Mouse (Mus musculus) macrophage (primary cell): ENCODE results near the gene Hoxa2. TPM values are rescaled to one million over a fixed set of nuclear protein-coding genes. Genes with fewer than 3 reads are reported as not detected.

Experiments used
- H3K27ac ChIP-seq: fragments of 350-480 bp; formaldehyde crosslinking; 2 replicates; pipeline ENCODE4 v1.9.0; 2021
- H3K36me3 ChIP-seq: fragments of 350-480 bp; formaldehyde crosslinking; 2 replicates; pipeline ENCODE4 v1.9.0; 2021; ENCODE audit errors: inconsistent target
- H3K4me3 ChIP-seq: fragments of 350-480 bp; formaldehyde crosslinking; 2 replicates; pipeline ENCODE4 v1.9.0; 2021; ENCODE audit errors: inconsistent target
- H3K79me2 ChIP-seq: fragments of 350-480 bp; formaldehyde crosslinking; 2 replicates; pipeline ENCODE4 v1.9.0; 2021; ENCODE audit errors: inconsistent target
- WGBS: methylation state at CpG from one replicate; pipeline ENCODE4 v1.1.7; 2026; ENCODE audit warnings: inconsistent platforms; ENCODE audit not compliant: missing documents; 5-methylcytosine and 5-hydroxymethylcytosine counted together
- polyA plus RNA-seq: library from polyadenylated mRNA; stranded (reverse); fragments of 250-400 nt; gene quantifications from 3 replicates; pipeline ENCODE4 v1.2.4, GENCODE M21; 2018; ENCODE audit warnings: inconsistent platforms

The Hoxa2 gene
- polyA plus RNA-seq, 1 experiment from 2014 or later, result not detected

GRCm38 (mm10) chr6:52168191-52169055 is 3.8 kb upstream of the Hoxa2 start:
- no peak overlapping the region for H3K4me3 ChIP-seq
- 92% methylated on average over 40 of the region's 42 CpGs for WGBS
- no peaks in the 10 kb centered on the region for H3K36me3 ChIP-seq
- H3K27ac ChIP-seq, result no peak overlapping the region
- H3K79me2 ChIP-seq, result no peaks in the 10 kb centered on the region

GRCm38 (mm10) chr6:52167736-52168161 is 3.1 kb upstream of the Hoxa2 start:
- WGBS, result 95% methylated on average over 14 of the region's 14 CpGs
- H3K36me3 ChIP-seq, result no peaks in the 10 kb centered on the region

GRCm38 (mm10) chr6:52167176-52167575 is 2.5 kb upstream of the Hoxa2 start:
- no peaks in the 10 kb centered on the region for H3K36me3 ChIP-seq
- 100% methylated on average over 1 of the region's 1 CpGs for WGBS
- no peak overlapping the region for H3K27ac ChIP-seq
- H3K4me3 ChIP-seq, result no peak overlapping the region
- no peaks in the 10 kb centered on the region for H3K79me2 ChIP-seq

More at GRCm38 (mm10) chr6:52167736-52168161, 3.1 kb upstream of the Hoxa2 start:
- H3K79me2 ChIP-seq, result no peaks in the 10 kb centered on the region
- no peak overlapping the region for H3K4me3 ChIP-seq
- H3K27ac ChIP-seq, result no peak overlapping the region

- H3K4me3 ChIP-seq, result no peak overlapping the region
- H3K36me3 ChIP-seq, result no peaks in the 10 kb centered on the region
- no peak overlapping the region for H3K27ac ChIP-seq
- WGBS, result 96% methylated on average over 3 of the region's 4 CpGs
- H3K79me2 ChIP-seq, result no peaks in the 10 kb centered on the region
Measured at GRCm38 (mm10) chr6:52166431-52167077, 1.9 kb upstream of the Hoxa2 start.

GRCm38 (mm10) chr6:52165441-52166370 is 1.1 kb upstream of the Hoxa2 start:
- 94% methylated on average over 21 of the region's 28 CpGs for WGBS
- Histone ChIP-seq H3K27ac (no peak overlapping the region), H3K4me3 (no peak overlapping the region), H3K36me3 (no peaks in the 10 kb centered on the region), H3K79me2 (no peaks in the 10 kb centered on the region; the same call in 1 of the 2 replicates)

GRCm38 (mm10) chr6:52164051-52164625 is 493 bp downstream of the Hoxa2 start:
- Histone ChIP-seq H3K36me3 (no peaks in the 10 kb centered on the region), H3K27ac (no peak overlapping the region), H3K79me2 (peaks cover 5% of the 10 kb centered on the region; the same call in 1 of the 2 replicates), H3K4me3 (no peak overlapping the region)
- 23% methylated on average over 37 of the region's 39 CpGs for WGBS

GRCm38 (mm10) chr6:52163366-52164031 is 1.1 kb downstream of the Hoxa2 start:
- H3K36me3 ChIP-seq, result no peaks in the 10 kb centered on the region
- 92% methylated on average over 17 of the region's 17 CpGs for WGBS
- no peak overlapping the region for H3K4me3 ChIP-seq
- peaks cover 6% of the 10 kb centered on the region; the same call in 1 of the 2 replicates for H3K79me2 ChIP-seq
- no peak overlapping the region for H3K27ac ChIP-seq

- Histone ChIP-seq H3K4me3 (no peak overlapping the region), H3K36me3 (no peaks in the 10 kb centered on the region), H3K27ac (no peak overlapping the region), H3K79me2 (peaks cover 6% of the 10 kb centered on the region; the same call in 1 of the 2 replicates)
- WGBS, result 90% methylated on average over 14 of the region's 14 CpGs
Measured at GRCm38 (mm10) chr6:52162611-52163365, 1.8 kb downstream of the Hoxa2 start.

GRCm38 (mm10) chr6:52162093-52162380 is 2.6 kb downstream of the Hoxa2 start:
- Histone ChIP-seq H3K36me3 (no peaks in the 10 kb centered on the region), H3K27ac (no peak overlapping the region), H3K4me3 (no peak overlapping the region), H3K79me2 (peaks cover 6% of the 10 kb centered on the region; the same call in 1 of the 2 replicates)
- WGBS, result 100% methylated on average over 1 of the region's 1 CpGs

GRCm38 (mm10) chr6:52161336-52162092 is 3.1 kb downstream of the Hoxa2 start:
- Histone ChIP-seq H3K79me2 (peaks cover 6% of the 10 kb centered on the region; the same call in 1 of the 2 replicates), H3K27ac (no peak overlapping the region), H3K4me3 (no peak overlapping the region), H3K36me3 (no peaks in the 10 kb centered on the region)
- WGBS, result 83% methylated on average over 8 of the region's 8 CpGs

GRCm38 (mm10) chr6:52160511-52161335 is 3.9 kb downstream of the Hoxa2 start:
- Histone ChIP-seq H3K4me3 (peak overlapping the region; percentile 48), H3K79me2 (peaks cover 6% of the 10 kb centered on the region; the same call in 1 of the 2 replicates), H3K27ac (peak overlapping the region; percentile 80), H3K36me3 (no peaks in the 10 kb centered on the region)
- 44% methylated on average over 30 of the region's 30 CpGs for whole genome bisulfite sequencing

GRCm38 (mm10) chr6:52159979-52160378 is 4.7 kb downstream of the Hoxa2 start:
- Histone ChIP-seq H3K4me3 (peak overlapping the region; percentile 48), H3K36me3 (no peaks in the 10 kb centered on the region), H3K79me2 (peaks cover 6% of the 10 kb centered on the region; the same call in 1 of the 2 replicates), H3K27ac (peak overlapping the region; percentile 80)
- 10% methylated on average over 9 of the region's 9 CpGs for WGBS
